Mouse (Mus musculus): Measurements from ENCODE around the gene A630001G21Rik.

GRCm38 (mm10) chr1:85736355-85737184 is 41.9 kb downstream of the A630001G21Rik start:
- TF ChIP-seq CTCF (IDR thresholded peaks at IDR 0.05; ENCODE audit: control insufficient read depth, insufficient read depth, low read length) (peak; percentile 84), POLR2A (IDR thresholded peaks at IDR 0.05; ENCODE audit: borderline replicate concordance, control insufficient read depth, low read depth, low read length) (peak; percentile 35; the same call in 1 of the 2 replicates)
